Mouse (Mus musculus) megakaryocyte, embryonic 14.5 days (primary cell): Measurements from ENCODE around the gene Gm9747.

Source experiments
- FLI1 ChIP-seq: IDR thresholded peaks from 2 replicates; pipeline ENCODE4 v1.6.1; 2012; ENCODE audit warnings: low read length, inconsistent platforms, mixed read lengths
- GATA1 ChIP-seq: IDR thresholded peaks from 3 replicates; pipeline ENCODE4 v1.6.1; 2012; ENCODE audit warnings: mixed read lengths, low read length, inconsistent platforms, borderline replicate concordance

DNA sequence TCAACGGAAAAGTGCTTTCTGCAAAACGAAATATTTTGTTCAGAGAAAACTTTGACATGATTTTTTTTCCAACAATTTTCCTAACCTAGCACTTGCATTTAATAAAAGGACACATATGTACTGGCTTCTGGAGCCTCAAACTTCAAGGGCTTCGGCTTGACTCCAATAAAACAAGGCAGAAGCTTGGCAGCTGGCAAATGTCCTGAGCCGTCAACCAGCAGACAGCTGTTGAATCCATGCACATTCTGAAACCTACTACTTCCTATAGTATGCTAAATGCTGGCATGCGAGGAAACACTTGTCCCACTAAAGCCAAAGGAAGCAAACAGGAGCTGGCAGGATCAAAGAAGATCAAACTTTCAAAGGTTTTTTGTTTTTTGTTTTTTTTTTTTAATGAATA lies 24.5 kb downstream of the Gm9747 start:
- TF ChIP-seq GATA1 = no peak
- no peak for TF ChIP-seq FLI1
